Comparison of ENCODE assay signal across 18 mouse cellular contexts in genomic region chr2:173247197-173247596, GRCm38 (mm10). TPM values are rescaled to one million over a fixed set of nuclear protein-coding genes. Genes with fewer than 3 reads are reported as not detected.
DNase-seq lines count a peak whose midpoint lies in the region; ATAC-seq and TF ChIP-seq lines count a peak whose summit lies in the region.
"Had no signal": no experiment of that assay in that cellular context is flagged by ENCODE, and none has a peak within 500 bp of the region (broad histone marks: within the 10 kb centered on the region; RNA-seq: fewer than 3 reads in every experiment).

No protein-coding gene starts in this region.

- H3K4me2 ChIP-seq in kidney, embryonic 14.5 days (replicated peaks; ENCODE audit: low read depth, low read length) = no peak overlapping the region
- no peak overlapping the region for H3K4me2 ChIP-seq in midbrain, embryonic 13.5 days (replicated peaks)
- H3K4me2 ChIP-seq in midbrain, embryonic 14.5 days (ENCODE audit: low read length) = no peak overlapping the region
- H3K4me2 ChIP-seq in limb, embryonic 11.5 days (ENCODE audit: low read depth, severe bottlenecking) = 0 out of 2 replicates have a peak overlapping the region, but pooled peaks have one; percentile 1
- H3K4me2 ChIP-seq: liver, embryonic 13.5 days had no signal

- no peak overlapping the region for H3K9ac ChIP-seq in kidney, embryonic 14.5 days (ENCODE audit: low read depth, low read length)
- no peak overlapping the region for H3K9ac ChIP-seq in midbrain, embryonic 13.5 days (replicated peaks)
- no peak overlapping the region for H3K9ac ChIP-seq in midbrain, embryonic 14.5 days (replicated peaks; ENCODE audit: low read length)
- H3K9ac ChIP-seq in ES-E14 (ENCODE audit: insufficient read depth, low read depth, low read length, poor library complexity, severe bottlenecking) = no peak overlapping the region
- no peak overlapping the region for H3K9ac ChIP-seq in limb, embryonic 11.5 days (ENCODE audit: low read length)
- H3K9ac ChIP-seq: liver, embryonic 13.5 days had no signal

- no peaks in the 10 kb centered on the region for H3K36me3 ChIP-seq in kidney, embryonic 14.5 days (ENCODE audit: control insufficient read depth, insufficient read depth, low read length)
- no peaks in the 10 kb centered on the region for H3K36me3 ChIP-seq in midbrain, embryonic 13.5 days
- H3K36me3 ChIP-seq in midbrain, embryonic 14.5 days (ENCODE audit: control insufficient read depth, insufficient read depth, low read length) = no peaks in the 10 kb centered on the region
- H3K36me3 ChIP-seq in ES-E14 (ENCODE audit: control insufficient read depth, insufficient read depth, low read length, poor library complexity, severe bottlenecking) = no peaks in the 10 kb centered on the region
- no peaks in the 10 kb centered on the region for H3K36me3 ChIP-seq in limb, embryonic 11.5 days (ENCODE audit: control insufficient read depth, insufficient read depth, low read length)
- H3K36me3 ChIP-seq: liver, embryonic 13.5 days had no signal

- no peak for DNase-seq in kidney, postnatal 36 days
- no peak for DNase-seq in midbrain, embryonic 14.5 days
- DNase-seq in ES-E14 (ENCODE audit: low read depth, low spot score) = no peak
- no peak for DNase-seq in limb, embryonic 11.5 days (ENCODE audit: low spot score)
- DNase-seq in spleen, adult 12 weeks (ENCODE audit: low spot score) = no peak
- no peak for DNase-seq in thymus, postnatal 36 days
- DNase-seq: cerebellum, adult 9-11 months; liver, embryonic 13.5 days; lung, postnatal 36 days; thymus, postnatal 4 days had no signal

- no peak overlapping the region for H3K4me3 ChIP-seq in kidney, embryonic 14.5 days (ENCODE audit: low read length)
- H3K4me3 ChIP-seq in midbrain, embryonic 13.5 days (replicated peaks) = no peak overlapping the region
- H3K4me3 ChIP-seq in midbrain, embryonic 14.5 days (replicated peaks; ENCODE audit: low read depth, low read length) = no peak overlapping the region
- no peak overlapping the region for H3K4me3 ChIP-seq in ES-E14 (ENCODE audit: insufficient read depth in 1 of 2, low read depth in 1 of 2, low read length in 2 of 2, poor library complexity in 1 of 2, severe bottlenecking in 1 of 2)
- H3K4me3 ChIP-seq in limb, embryonic 11.5 days (ENCODE audit: low read depth, low read length) = no peak overlapping the region
- H3K4me3 ChIP-seq: liver, embryonic 13.5 days had no signal

- in situ Hi-C loops in ES-E14 (cut with MboI; ENCODE audit: low sequenced_read_pairs in 2 of 2, unreplicated experiment in 2 of 2) = no loop called here

- peaks cover 73% of the 10 kb centered on the region for H3K4me1 ChIP-seq in kidney, embryonic 14.5 days (ENCODE audit: control insufficient read depth, insufficient read depth, low read length)
- peaks cover 85% of the 10 kb centered on the region for H3K4me1 ChIP-seq in midbrain, embryonic 13.5 days (replicated peaks)
- H3K4me1 ChIP-seq in midbrain, embryonic 14.5 days (ENCODE audit: control insufficient read depth, insufficient read depth, low read length) = peaks cover 36% of the 10 kb centered on the region
- peaks cover 23 to 52% of the 10 kb centered on the region in 2 experiments for H3K4me1 ChIP-seq in ES-E14 (ENCODE audit: control insufficient read depth in 2 of 2, insufficient read depth in 2 of 2, low read length in 2 of 2, poor library complexity in 1 of 2)
- H3K4me1 ChIP-seq in limb, embryonic 11.5 days (ENCODE audit: control insufficient read depth, insufficient read depth, low read length) = peaks cover 46% of the 10 kb centered on the region
- H3K4me1 ChIP-seq: liver, embryonic 13.5 days had no signal

- WGBS in kidney, embryonic 14.5 days = 39% methylated on average over 2 of the region's 2 CpGs
- 32% methylated on average over 2 of the region's 2 CpGs for WGBS in midbrain, embryonic 13.5 days
- 32% methylated on average over 2 of the region's 2 CpGs for WGBS in midbrain, embryonic 14.5 days
- 26% methylated on average over 2 of the region's 2 CpGs for WGBS in limb, embryonic 11.5 days

- no peak; the same call in 1 of the 2 replicates for ATAC-seq in kidney, embryonic 14.5 days (ENCODE audit: low FRiP score, low TSS enrichment)
- ATAC-seq in midbrain, embryonic 13.5 days = no peak
- ATAC-seq in midbrain, embryonic 14.5 days (ENCODE audit: low FRiP score, low TSS enrichment) = no peak
- ATAC-seq in limb, embryonic 11.5 days (ENCODE audit: insufficient number of reproducible peaks, low FRiP score, low TSS enrichment, low read depth) = no peak
- ATAC-seq: forebrain, embryonic 16.5 days; inflammation-experienced regulatory T-cells, adult 6 months had no signal

- H3K9me3 ChIP-seq in kidney, embryonic 14.5 days (ENCODE audit: control insufficient read depth, low read length) = no peaks in the 10 kb centered on the region
- no peaks in the 10 kb centered on the region for H3K9me3 ChIP-seq in midbrain, embryonic 13.5 days
- no peaks in the 10 kb centered on the region for H3K9me3 ChIP-seq in midbrain, embryonic 14.5 days (ENCODE audit: control insufficient read depth, low read length)
- H3K9me3 ChIP-seq in ES-E14 (ENCODE audit: control insufficient read depth, insufficient read depth, low read depth, low read length) = no peaks in the 10 kb centered on the region
- no peaks in the 10 kb centered on the region for H3K9me3 ChIP-seq in limb, embryonic 11.5 days (ENCODE audit: control insufficient read depth, low read length)
- H3K9me3 ChIP-seq: liver, embryonic 13.5 days had no signal

- no peaks in the 10 kb centered on the region for H3K27me3 ChIP-seq in kidney, embryonic 14.5 days (ENCODE audit: control insufficient read depth, insufficient read depth, low read length)
- H3K27me3 ChIP-seq in midbrain, embryonic 13.5 days = 0 out of 2 replicates have a peak, but pooled peaks cover 11% of the 10 kb centered on the region
- no peaks in the 10 kb centered on the region for H3K27me3 ChIP-seq in midbrain, embryonic 14.5 days (ENCODE audit: control insufficient read depth, insufficient read depth, low read length)
- H3K27me3 ChIP-seq in limb, embryonic 11.5 days (ENCODE audit: control insufficient read depth, insufficient read depth, low read length) = no peaks in the 10 kb centered on the region
- H3K27me3 ChIP-seq: liver, embryonic 13.5 days had no signal

- peak overlapping the region; percentile 65; the same call in 1 of the 2 replicates for H3K27ac ChIP-seq in kidney, embryonic 14.5 days (ENCODE audit: low read depth, low read length)
- H3K27ac ChIP-seq in midbrain, embryonic 13.5 days = peak overlapping the region; percentile 48; the same call in 1 of the 2 replicates
- H3K27ac ChIP-seq in midbrain, embryonic 14.5 days (replicated peaks; ENCODE audit: low read depth, low read length) = no peak overlapping the region
- peak overlapping the region; percentile 52 for H3K27ac ChIP-seq in ES-E14 (ENCODE audit: insufficient read depth, low read depth, low read length, poor library complexity, severe bottlenecking)
- no peak overlapping the region for H3K27ac ChIP-seq in limb, embryonic 11.5 days (replicated peaks; ENCODE audit: low read depth, low read length)
- H3K27ac ChIP-seq: liver, embryonic 13.5 days had no signal

TF ChIP-seq in ES-E14, 5 proteins besides CTCF, POLR2A, EP300 and RAD21:
- TF ChIP-seq ZNF384 (IDR thresholded peaks at IDR 0.05; ENCODE audit: low read depth, low read length) (no peak), ZC3H11A (IDR thresholded peaks at IDR 0.05; ENCODE audit: borderline replicate concordance, low read depth, low read length) (no peak), MAFK (IDR thresholded peaks at IDR 0.05; ENCODE audit: insufficient read depth, low read depth, low read length) (no peak), HCFC1 (IDR thresholded peaks at IDR 0.05; ENCODE audit: borderline replicate concordance, insufficient read depth, low read length) (no peak), CHD2 (IDR thresholded peaks at IDR 0.05; ENCODE audit: low read depth, low read length) (no peak)

RNA-seq across cellular contexts. Expression of gene Zbp1, which starts 28.5 kb away (rescaled TPM):
- polyA plus RNA-seq in kidney, embryonic 14.5 days (2014; fragmentation: Nextera tagmentation; extraction: Ambion mirVana) = 0.26 TPM in 1 of 2 replicates, not detected in the other
- 0.27 and 0.50 TPM in 2 replicates for polyA plus RNA-seq in midbrain, embryonic 13.5 days (2015; fragmentation: Nextera tagmentation; extraction: Ambion mirVana)
- polyA plus RNA-seq in midbrain, embryonic 14.5 days (2014; fragmentation: Nextera tagmentation; extraction: Ambion mirVana) = 1.7 TPM in 1 of 2 replicates, not detected in the other
- 0.67 and 1.7 TPM in 2 replicates for total RNA-seq in ES-E14 (2012; rRNA removed)
- not detected in 2 replicates for polyA plus RNA-seq in limb, embryonic 11.5 days (2014; fragmentation: Nextera tagmentation; extraction: Ambion mirVana)
- total RNA-seq: layer of hippocampus, postnatal 25 days; left cerebral cortex, postnatal 14 days; MEL had no signal
- polyA plus RNA-seq: forebrain, embryonic 16.5 days; heart, embryonic 14.5 days had no signal

RNA-seq across cellular contexts. Expression of gene Pmepa1, which starts 29.1 kb away (rescaled TPM):
- polyA plus RNA-seq in kidney, embryonic 14.5 days (2014; fragmentation: Nextera tagmentation; extraction: Ambion mirVana) = 4.9 and 5.8 TPM in 2 replicates
- 3.9 and 4.7 TPM in 2 replicates for polyA plus RNA-seq in midbrain, embryonic 13.5 days (2015; fragmentation: Nextera tagmentation; extraction: Ambion mirVana)
- 5.7 and 6.4 TPM in 2 replicates for polyA plus RNA-seq in midbrain, embryonic 14.5 days (2014; fragmentation: Nextera tagmentation; extraction: Ambion mirVana)
- 20.3 and 21.6 TPM in 2 replicates for total RNA-seq in ES-E14 (2012; rRNA removed)
- polyA plus RNA-seq in limb, embryonic 11.5 days (2014; fragmentation: Nextera tagmentation; extraction: Ambion mirVana) = 2.5 and 2.6 TPM in 2 replicates
- total RNA-seq: MEL had no signal

Comparison
In these comparisons a context has a peak if more than half of its experiments do, and no peak if none do; other contexts are left out.
1. H3K27ac ChIP-seq: peak in kidney, embryonic 14.5 days (single experiment), midbrain, embryonic 13.5 days (single experiment) and ES-E14 (single experiment); none in midbrain, embryonic 14.5 days (single experiment) and limb, embryonic 11.5 days (single experiment).